Mouse (Mus musculus) bone marrow, adult 2 months (tissue): ENCODE measurements around the gene Prkca.

Experiments used
- CTCF ChIP-seq: fragments of 200-500 bp; IDR thresholded peaks from 2 replicates; pipeline ENCODE4 v1.5.1; 2011; ENCODE audit warnings: low read length, control low read depth; ENCODE audit not compliant: control insufficient read depth, insufficient read depth
- POLR2A ChIP-seq: fragments of 200-500 bp; IDR thresholded peaks from 2 replicates; pipeline ENCODE4 v1.6.1; 2011; ENCODE audit warnings: low read depth, mild to moderate bottlenecking, control low read depth, low read length, borderline replicate concordance; ENCODE audit not compliant: control insufficient read depth

DNA sequence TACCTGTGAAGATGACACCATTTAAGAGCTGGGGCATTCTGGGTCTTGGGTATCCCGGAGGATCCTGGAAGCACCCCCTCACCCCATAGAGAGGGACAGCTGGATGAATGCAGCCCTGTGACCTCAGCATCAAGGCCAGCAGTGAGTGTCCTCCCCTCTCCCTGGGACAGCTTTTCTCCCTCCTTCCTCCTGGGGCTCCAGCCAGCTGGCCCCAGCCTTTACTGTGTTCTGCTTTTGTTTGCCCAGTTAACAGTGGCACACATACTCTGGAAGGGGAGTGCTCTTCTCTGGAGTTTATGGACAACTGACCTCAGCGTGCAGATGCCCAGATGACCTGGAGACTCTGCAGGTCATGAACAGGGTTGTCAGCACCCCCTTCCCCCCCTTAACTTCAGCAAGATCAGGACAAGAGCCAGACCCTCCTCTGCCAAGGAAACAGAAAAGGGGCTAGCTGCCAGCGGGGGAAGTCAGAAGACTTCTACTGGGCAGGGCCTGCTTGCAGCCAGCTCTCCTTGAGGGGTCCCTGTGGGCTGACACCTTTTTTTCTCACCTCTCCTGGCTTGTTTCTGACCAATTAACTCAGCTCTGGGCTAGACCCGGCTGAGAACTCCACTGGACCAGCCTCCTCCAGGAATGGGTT lies 439.6 kb downstream of the Prkca start:
- TF ChIP-seq CTCF, result no peak
- TF ChIP-seq POLR2A, result no peak
